Mouse (Mus musculus) c-Kit-positive CD71-positive TER-119-positive erythroid progenitor cells, embryonic 14.5 days (primary cell): ENCODE data around the gene Tmem116.
A peak's percentile ranks its signal among the peaks of the same experiment; 100 is the strongest.

Experiments
- DNase-seq: peaks from one replicate; pipeline ENCODE4 v3.0.0-alpha.2; 2013; ENCODE audit warnings: low spot score

Tmem116 gene

GRCm38 (mm10) chr5:121540066-121540465 is 88.4 kb downstream of the Tmem116 start:
- DNase-seq: no peak

- DNase-seq: no peak
Measured at GRCm38 (mm10) chr5:121541235-121541634, 89.5 kb downstream of the Tmem116 start.

- DNase-seq: no peak
Measured at GRCm38 (mm10) chr5:121543370-121543769, 91.7 kb downstream of the Tmem116 start.

- peak; percentile 29 for DNase-seq
Measured at GRCm38 (mm10) chr5:121544910-121545792, 93.5 kb downstream of the Tmem116 start, which contains the start of the genes Adam1a and Gm42878. TSS of gene Adam1a (minus strand) at chr5:121545482. TSS of gene Gm42878 (minus strand) at chr5:121545482.

GRCm38 (mm10) chr5:121545793-121546529 is 94.3 kb downstream of the Tmem116 start, which contains the start of gene Mapkapk5:
TSS of gene Mapkapk5 (minus strand) at chr5:121545905.
- peak; percentile 94 for DNase-seq

- DNase-seq: peak; percentile 64
Measured at GRCm38 (mm10) chr5:121546530-121546895, 94.8 kb downstream of the Tmem116 start.

- peak; percentile 42 for DNase-seq
Measured at GRCm38 (mm10) chr5:121547084-121547483, 95.4 kb downstream of the Tmem116 start.

- DNase-seq: no peak
Measured at GRCm38 (mm10) chr5:121549196-121549595, 97.5 kb downstream of the Tmem116 start.

GRCm38 (mm10) chr5:121562436-121562835 is 110.7 kb downstream of the Tmem116 start:
- no peak for DNase-seq

- peak; percentile 79 for DNase-seq
Measured at GRCm38 (mm10) chr5:121564468-121564895, 112.8 kb downstream of the Tmem116 start.

- no peak for DNase-seq
Measured at GRCm38 (mm10) chr5:121566035-121566681, 114.5 kb downstream of the Tmem116 start.

- DNase-seq: no peak
Measured at GRCm38 (mm10) chr5:121569881-121570420, 118.3 kb downstream of the Tmem116 start.

GRCm38 (mm10) chr5:121570787-121571186 is 119.1 kb downstream of the Tmem116 start:
- no peak for DNase-seq
